In the genomic region with DNA sequence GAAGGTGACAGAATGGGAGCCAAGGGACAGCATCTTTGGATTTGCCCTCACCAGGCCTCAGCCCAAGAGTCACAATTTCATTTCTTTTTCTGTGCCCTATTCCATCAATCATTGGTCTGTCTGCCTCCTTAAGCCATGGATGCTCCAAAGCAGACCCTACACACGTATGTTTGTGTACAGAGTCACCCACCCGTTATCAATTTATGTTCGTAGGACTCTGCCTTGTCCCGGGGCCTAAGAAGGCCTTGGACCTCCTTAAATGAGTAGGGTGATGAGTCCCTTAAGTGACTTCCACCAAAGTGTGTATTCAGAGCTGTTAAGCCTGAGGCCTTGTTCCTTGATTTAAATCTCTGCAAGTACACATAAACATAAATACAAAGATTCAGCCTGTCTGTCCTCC, we compare ENCODE assay signal across 17 mouse cellular contexts. TPM values are rescaled to one million over a fixed set of nuclear protein-coding genes. Genes with fewer than 3 reads are reported as not detected.
DNase-seq lines count a peak whose midpoint lies in the region; ATAC-seq and TF ChIP-seq lines count a peak whose summit lies in the region.
"Had no signal": no experiment of that assay in that cellular context is flagged by ENCODE, and none has a peak within 500 bp of the region (broad histone marks: within the 10 kb centered on the region; RNA-seq: fewer than 3 reads in every experiment).

No protein-coding gene starts in this region.

- ATAC-seq in forebrain, embryonic 13.5 days = no peak
- ATAC-seq in hindbrain, embryonic 15.5 days (ENCODE audit: low FRiP score, low read depth) = no peak
- ATAC-seq in neural tube, embryonic 11.5 days (ENCODE audit: insufficient read depth, low FRiP score, low TSS enrichment) = no peak
- ATAC-seq: activated CD4-positive, CD25-positive, alpha-beta regulatory T cell, adult 4 months had no signal

- peak overlapping the region; percentile 100 for H3K9ac ChIP-seq in forebrain, embryonic 13.5 days
- 0 out of 2 replicates have a peak overlapping the region, but pooled peaks have one; percentile 33 for H3K9ac ChIP-seq in hindbrain, embryonic 15.5 days
- H3K9ac ChIP-seq in neural tube, embryonic 11.5 days (ENCODE audit: low read length) = peak overlapping the region; percentile 63
- H3K9ac ChIP-seq: heart, embryonic 15.5 days had no signal

- 41% methylated on average over 4 of the region's 4 CpGs for WGBS in forebrain, embryonic 13.5 days
- WGBS in hindbrain, embryonic 15.5 days = 34% methylated on average over 4 of the region's 4 CpGs
- 70% methylated on average over 4 of the region's 4 CpGs for WGBS in neural tube, embryonic 11.5 days
- WGBS in heart, embryonic 10.5 days = 74% methylated on average over 4 of the region's 4 CpGs

- no peak for TF ChIP-seq POLR2A in cortical plate, adult 2 months (IDR thresholded peaks at IDR 0.05; ENCODE audit: extremely low read depth, insufficient read depth, low read length)

- H3K4me1 ChIP-seq in cortical plate, adult 2 months (ENCODE audit: control insufficient read depth, insufficient read depth, low read length) = peaks cover 28% of the 10 kb centered on the region
- H3K4me1 ChIP-seq in forebrain, embryonic 13.5 days = peaks cover 99% of the 10 kb centered on the region
- H3K4me1 ChIP-seq in hindbrain, embryonic 15.5 days (replicated peaks) = peaks cover 90% of the 10 kb centered on the region
- H3K4me1 ChIP-seq in neural tube, embryonic 11.5 days (ENCODE audit: control insufficient read depth, insufficient read depth, low read length) = peaks cover 43% of the 10 kb centered on the region
- peaks cover 22% of the 10 kb centered on the region for H3K4me1 ChIP-seq in heart, embryonic 10.5 days

- H3K4me2 ChIP-seq in forebrain, embryonic 13.5 days = peak overlapping the region; percentile 99
- H3K4me2 ChIP-seq in hindbrain, embryonic 15.5 days = peak overlapping the region; percentile 55
- no peak overlapping the region for H3K4me2 ChIP-seq in neural tube, embryonic 11.5 days (ENCODE audit: low read depth)

- DNase-seq in neural tube, embryonic 11.5 days (ENCODE audit: low spot score) = peak; percentile 47
- no peak for DNase-seq in heart, embryonic 10.5 days (ENCODE audit: low spot score)
- no peak for DNase-seq in adrenal gland, postnatal 4 days (ENCODE audit: low spot score in 2 of 2)
- no peak for DNase-seq in adrenal gland, adult (ENCODE audit: inconsistent age in 2 of 2, low spot score in 1 of 2)
- DNase-seq: cerebellum, adult 11 months; layer of hippocampus, postnatal 36 days; lung, postnatal 36 days; spleen, adult 18-20 months; thymus, postnatal 36 days had no signal

- H3K27me3 ChIP-seq in forebrain, embryonic 13.5 days = no peaks in the 10 kb centered on the region
- no peaks in the 10 kb centered on the region for H3K27me3 ChIP-seq in hindbrain, embryonic 15.5 days
- H3K27me3 ChIP-seq in neural tube, embryonic 11.5 days (ENCODE audit: control insufficient read depth, insufficient read depth, low read length) = peaks cover 33% of the 10 kb centered on the region
- H3K27me3 ChIP-seq in heart, embryonic 10.5 days (ENCODE audit: insufficient read depth, poor library complexity, severe bottlenecking) = peaks cover 99% of the 10 kb centered on the region

- no peak for TF ChIP-seq CTCF in cortical plate, adult 2 months (IDR thresholded peaks at IDR 0.05; ENCODE audit: extremely low read depth, insufficient read depth, low read length)

- peaks cover 44% of the 10 kb centered on the region for H3K36me3 ChIP-seq in forebrain, embryonic 13.5 days (ENCODE audit: poor library complexity, severe bottlenecking)
- no peaks in the 10 kb centered on the region for H3K36me3 ChIP-seq in hindbrain, embryonic 15.5 days
- no peaks in the 10 kb centered on the region for H3K36me3 ChIP-seq in neural tube, embryonic 11.5 days (ENCODE audit: control insufficient read depth, insufficient read depth, low read length)
- H3K36me3 ChIP-seq in heart, embryonic 10.5 days = no peaks in the 10 kb centered on the region
- H3K36me3 ChIP-seq: heart, embryonic 15.5 days; limb, embryonic 13.5 days had no signal

- H3K27ac ChIP-seq in cortical plate, adult 2 months (ENCODE audit: insufficient read depth, low read length) = peak overlapping the region; percentile 89
- peak overlapping the region; percentile 100 for H3K27ac ChIP-seq in forebrain, embryonic 13.5 days
- H3K27ac ChIP-seq in hindbrain, embryonic 15.5 days (replicated peaks) = peak overlapping the region; percentile 97
- peak overlapping the region; percentile 98 for H3K27ac ChIP-seq in neural tube, embryonic 11.5 days (ENCODE audit: low read depth, low read length)
- no peak overlapping the region for H3K27ac ChIP-seq in heart, embryonic 10.5 days
- H3K27ac ChIP-seq: heart, embryonic 15.5 days; kidney, postnatal 0 days; limb, embryonic 13.5 days; stomach, postnatal 0 days had no signal

- H3K4me3 ChIP-seq in cortical plate, adult 2 months (ENCODE audit: insufficient read depth, low read length) = no peak overlapping the region; the same call in 1 of the 2 replicates
- peak overlapping the region; percentile 42 for H3K4me3 ChIP-seq in forebrain, embryonic 13.5 days
- H3K4me3 ChIP-seq in hindbrain, embryonic 15.5 days = no peak overlapping the region
- H3K4me3 ChIP-seq in neural tube, embryonic 11.5 days (ENCODE audit: low read depth, low read length) = no peak overlapping the region
- H3K4me3 ChIP-seq in heart, embryonic 10.5 days = no peak overlapping the region

- H3K9me3 ChIP-seq in forebrain, embryonic 13.5 days (replicated peaks) = no peaks in the 10 kb centered on the region
- H3K9me3 ChIP-seq in hindbrain, embryonic 15.5 days = no peaks in the 10 kb centered on the region
- no peaks in the 10 kb centered on the region for H3K9me3 ChIP-seq in neural tube, embryonic 11.5 days (ENCODE audit: control insufficient read depth, low read length)
- no peaks in the 10 kb centered on the region for H3K9me3 ChIP-seq in heart, embryonic 10.5 days
- H3K9me3 ChIP-seq: heart, embryonic 15.5 days; limb, embryonic 13.5 days had no signal

RNA-seq across cellular contexts. Expression of gene Polg, which starts 50.1 kb away (rescaled TPM):
- 80.9 and 87.1 TPM in 2 replicates for polyA plus RNA-seq in cortical plate, adult 2 months (2012; rRNA removed)
- polyA plus RNA-seq in forebrain, embryonic 13.5 days (2015; fragmentation: Nextera tagmentation; extraction: Ambion mirVana) = 29.7 and 30.4 TPM in 2 replicates
- 26.5 and 27.0 TPM in 2 replicates for polyA plus RNA-seq in hindbrain, embryonic 15.5 days (2015; fragmentation: Nextera tagmentation; extraction: Ambion mirVana)
- polyA plus RNA-seq in neural tube, embryonic 11.5 days (2014; fragmentation: Nextera tagmentation; extraction: Ambion mirVana) = 36.9 and 45.1 TPM in 2 replicates
- polyA plus RNA-seq in heart, embryonic 10.5 days (2016; fragmentation: Nextera tagmentation; extraction: Ambion mirVana) = 33.2 and 43.3 TPM in 2 replicates
- 10 to 100 TPM; 87.2 to 93.7 TPM for total RNA-seq in adrenal gland, postnatal 4 days (2021)

Comparison
In these comparisons a context has a peak if more than half of its experiments do, and no peak if none do; other contexts are left out.
1. H3K9ac ChIP-seq: peak in every context shown above with its lines; median percentile 100 in forebrain, embryonic 13.5 days; 63 in neural tube, embryonic 11.5 days; 33 in hindbrain, embryonic 15.5 days.